Mouse (Mus musculus): ENCODE measurements around the gene Cav2.

Cav2 gene

GRCm38 (mm10) chr6:17309260-17309659, 28.3 kb downstream of the Cav2 start:
- DNase-seq (ENCODE audit: low read depth, low spot score): peak; percentile 87

GRCm38 (mm10) chr6:17314241-17314640, 33.3 kb downstream of the Cav2 start:
- no peak for DNase-seq (ENCODE audit: low read depth, low spot score)

GRCm38 (mm10) chr6:17314659-17315616, 34.0 kb downstream of the Cav2 start:
- DNase-seq (ENCODE audit: low read depth, low spot score): peak; percentile 68

GRCm38 (mm10) chr6:17316294-17317166, 35.5 kb downstream of the Cav2 start:
- no peak for DNase-seq (ENCODE audit: low read depth, low spot score)

GRCm38 (mm10) chr6:17317167-17317524, 36.2 kb downstream of the Cav2 start:
- DNase-seq (ENCODE audit: low read depth, low spot score): no peak

GRCm38 (mm10) chr6:17317944-17318343, 37.0 kb downstream of the Cav2 start:
- peak; percentile 58 for DNase-seq (ENCODE audit: low read depth, low spot score)

GRCm38 (mm10) chr6:17321976-17322375, 41.0 kb downstream of the Cav2 start:
- peak; percentile 60 for DNase-seq (ENCODE audit: low read depth, low spot score)

GRCm38 (mm10) chr6:17327216-17327615, 46.2 kb downstream of the Cav2 start:
- no peak for DNase-seq (ENCODE audit: low read depth, low spot score)

GRCm38 (mm10) chr6:17329801-17330200, 48.8 kb downstream of the Cav2 start:
- DNase-seq (ENCODE audit: low read depth, low spot score): peak; percentile 37

- no peak for DNase-seq (ENCODE audit: low read depth, low spot score)
Observed at GRCm38 (mm10) chr6:17337724-17338123, 56.7 kb downstream of the Cav2 start.
